Mouse (Mus musculus) MEL (cell line): Measurements from ENCODE around the gene Grwd1.

Experiments
- ETS1 ChIP-seq: IDR thresholded peaks from 2 replicates; pipeline ENCODE4 v1.6.1; 2012; ENCODE audit warnings: low read depth, mild to moderate bottlenecking, inconsistent platforms, low read length, improper control_type of control experiment, moderate library complexity
- JUND ChIP-seq: IDR thresholded peaks from 2 replicates; pipeline ENCODE4 v1.6.1; 2011; ENCODE audit warnings: low read depth, mild to moderate bottlenecking, improper control_type of control experiment, low read length
- MXI1 ChIP-seq: IDR thresholded peaks from 2 replicates; pipeline ENCODE4 v1.6.1; 2011; ENCODE audit warnings: mild to moderate bottlenecking, low read depth, low read length, improper control_type of control experiment
- POLR2A ChIP-seq, 2 experiments: IDR thresholded peaks; 2 replicates each; pipeline ENCODE4 v1.6.1; 2011 to 2012; ENCODE audit warnings: low read length in 2 of 2, mild to moderate bottlenecking in 2 of 2, control low read depth in 1 of 2, improper control_type of control experiment in 1 of 2, low read depth in 1 of 2, moderate library complexity in 1 of 2; ENCODE audit not compliant: control insufficient read depth in 1 of 2, insufficient read depth in 1 of 2, poor library complexity in 1 of 2

DNA sequence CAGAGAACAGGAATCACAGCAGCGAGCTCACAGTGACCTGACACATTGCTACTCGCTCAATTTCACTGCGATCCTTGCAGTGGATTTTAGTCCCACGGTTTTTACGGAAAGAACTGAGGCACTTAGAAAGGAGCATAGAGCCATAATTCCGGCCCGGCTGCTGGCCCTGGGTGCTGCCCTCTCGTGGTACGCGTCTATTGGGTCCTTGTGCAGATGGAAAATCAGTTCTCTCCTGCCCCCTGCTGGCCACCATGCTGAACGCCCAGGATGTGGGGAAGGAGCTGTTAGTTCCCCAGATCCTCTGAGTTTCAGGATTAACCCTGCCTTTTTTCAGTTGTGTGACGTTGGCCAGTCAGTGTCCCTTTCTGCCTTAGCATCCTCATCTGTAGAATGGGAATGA lies 29.4 kb downstream of the Grwd1 start:
- TF ChIP-seq ETS1 (no peak), POLR2A (IDR thresholded peaks at IDR 0.05; ENCODE audit: control insufficient read depth in 1 of 2, insufficient read depth in 1 of 2, low read depth in 1 of 2, low read length in 2 of 2, poor library complexity in 1 of 2) (no peak), JUND (peak; percentile 59; the same call in 1 of the 2 replicates), MXI1 (peak; percentile 70)
